Mouse (Mus musculus): ENCODE results near the gene Tead4.
A peak's percentile ranks its signal among the peaks of the same experiment; 100 is the strongest.
"Not testable (repeated sequence)": the region's sequence is repeated elsewhere in the genome, so short reads cannot be mapped to it uniquely, and the experiment has no call there.

Tead4 gene

GRCm38 (mm10) chr6:128300134-128301001 lies at the start of gene Tead4:
TSS of gene Tead4 (minus strand) at chr6:128300823.
- no peak for DNase-seq (ENCODE audit: low read depth, low spot score)

GRCm38 (mm10) chr6:128349711-128350110 lies 49.1 kb upstream of the Tead4 start:
- no peak for DNase-seq (ENCODE audit: low read depth, low spot score)

GRCm38 (mm10) chr6:128346782-128347181 lies 46.2 kb upstream of the Tead4 start:
- no peak for DNase-seq (ENCODE audit: low read depth, low spot score)

GRCm38 (mm10) chr6:128345623-128346022 lies 45.0 kb upstream of the Tead4 start:
- DNase-seq (ENCODE audit: low read depth, low spot score) = no peak

- DNase-seq (ENCODE audit: low read depth, low spot score) = no peak
Measured at GRCm38 (mm10) chr6:128341956-128342723, 41.5 kb upstream of the Tead4 start.

GRCm38 (mm10) chr6:128338876-128339275 lies 38.3 kb upstream of the Tead4 start:
- DNase-seq (ENCODE audit: low read depth, low spot score) = peak; percentile 48

GRCm38 (mm10) chr6:128337467-128337866 lies 36.8 kb upstream of the Tead4 start:
- DNase-seq (ENCODE audit: low read depth, low spot score) = no peak

- DNase-seq (ENCODE audit: low read depth, low spot score) = peak; percentile 73
Measured at GRCm38 (mm10) chr6:128334397-128335124, 33.9 kb upstream of the Tead4 start.

- DNase-seq (ENCODE audit: low read depth, low spot score) = peak; percentile 77
Measured at GRCm38 (mm10) chr6:128318317-128318716, 17.7 kb upstream of the Tead4 start.

- no peak for DNase-seq (ENCODE audit: low read depth, low spot score)
Measured at GRCm38 (mm10) chr6:128315597-128315996, 15.0 kb upstream of the Tead4 start.

- DNase-seq (ENCODE audit: low read depth, low spot score) = no peak
Measured at GRCm38 (mm10) chr6:128314796-128315195, 14.2 kb upstream of the Tead4 start.

GRCm38 (mm10) chr6:128308311-128308710 lies 7.7 kb upstream of the Tead4 start:
- DNase-seq (ENCODE audit: low read depth, low spot score) = peak; percentile 89

GRCm38 (mm10) chr6:128304801-128305200 lies 4.2 kb upstream of the Tead4 start:
- DNase-seq (ENCODE audit: low read depth, low spot score) = no peak

- not testable (repeated sequence) for DNase-seq (ENCODE audit: low read depth, low spot score)
Measured at GRCm38 (mm10) chr6:128302640-128303039, 2.0 kb upstream of the Tead4 start.

GRCm38 (mm10) chr6:128301891-128302290 lies 1.3 kb upstream of the Tead4 start:
- DNase-seq (ENCODE audit: low read depth, low spot score) = no peak

- no peak for DNase-seq (ENCODE audit: low read depth, low spot score)
Measured at GRCm38 (mm10) chr6:128301458-128301857, 835 bp upstream of the Tead4 start.

- DNase-seq (ENCODE audit: low read depth, low spot score) = no peak
Measured at GRCm38 (mm10) chr6:128299292-128300133, 1.1 kb downstream of the Tead4 start.

GRCm38 (mm10) chr6:128298246-128298645 lies 2.4 kb downstream of the Tead4 start:
- DNase-seq (ENCODE audit: low read depth, low spot score) = no peak

GRCm38 (mm10) chr6:128296750-128297393 lies 3.8 kb downstream of the Tead4 start:
- DNase-seq (ENCODE audit: low read depth, low spot score) = no peak
